Mouse (Mus musculus): ENCODE results near the gene Cct5. TPM values are rescaled to one million over a fixed set of nuclear protein-coding genes. Genes with fewer than 3 reads are reported as not detected.

Gene Cct5
- polyA plus RNA-seq, 1 experiment from 2014 or later, result 409 TPM

GRCm38 (mm10) chr15:31599834-31600233, 1.8 kb downstream of the Cct5 start:
- ATAC-seq (ENCODE audit: low read depth) (no peak), DNase-seq (no peak)
- 33% methylated on average over 4 of the region's 4 CpGs for WGBS (ENCODE audit: insufficient replicate concordance)
- Histone ChIP-seq H3K36me3 (peaks cover 38% of the 10 kb centered on the region), H3K9me3 (replicated peaks) (no peaks in the 10 kb centered on the region), H3K27ac (no peak overlapping the region), H3K4me3 (replicated peaks) (peak overlapping the region; percentile 90), H3K27me3 (no peaks in the 10 kb centered on the region), H3K9ac (peak overlapping the region; percentile 93), H3K4me1 (replicated peaks) (peaks cover 39% of the 10 kb centered on the region), H3K4me2 (peak overlapping the region; percentile 92)

GRCm38 (mm10) chr15:31595651-31596050, 6.0 kb downstream of the Cct5 start:
- Histone ChIP-seq H3K9me3 (replicated peaks) (no peaks in the 10 kb centered on the region), H3K4me2 (no peak overlapping the region), H3K9ac (no peak overlapping the region), H3K4me1 (replicated peaks) (peaks cover 25% of the 10 kb centered on the region), H3K4me3 (replicated peaks) (no peak overlapping the region), H3K27me3 (no peaks in the 10 kb centered on the region), H3K27ac (no peak overlapping the region), H3K36me3 (peaks cover 78% of the 10 kb centered on the region)
- DNase-seq (no peak), ATAC-seq (ENCODE audit: low read depth) (no peak)
- WGBS (ENCODE audit: insufficient replicate concordance), result 85% methylated on average over 7 of the region's 7 CpGs

- H3K9me3 ChIP-seq (replicated peaks), result no peaks in the 10 kb centered on the region
- H3K4me3 ChIP-seq (replicated peaks), result no peak overlapping the region
- WGBS (ENCODE audit: insufficient replicate concordance), result 89% methylated on average over 14 of the region's 14 CpGs
- H3K4me1 ChIP-seq (replicated peaks), result peaks cover 15% of the 10 kb centered on the region
- H3K9ac ChIP-seq, result no peak overlapping the region
- H3K36me3 ChIP-seq, result peaks cover 92% of the 10 kb centered on the region
- no peak for ATAC-seq (ENCODE audit: low read depth)
- DNase-seq, result no peak
- H3K4me2 ChIP-seq, result no peak overlapping the region
- H3K27ac ChIP-seq, result no peak overlapping the region
- H3K27me3 ChIP-seq, result no peaks in the 10 kb centered on the region
Measured at GRCm38 (mm10) chr15:31594260-31594659, 7.3 kb downstream of the Cct5 start.

- ATAC-seq (ENCODE audit: low read depth), result no peak
Measured at GRCm38 (mm10) chr15:31592531-31592930, 9.1 kb downstream of the Cct5 start.

GRCm38 (mm10) chr15:31590176-31590575, 11.4 kb downstream of the Cct5 start:
- H3K4me1 ChIP-seq (replicated peaks), result peaks cover 26% of the 10 kb centered on the region
- no peak overlapping the region for H3K9ac ChIP-seq
- ATAC-seq (ENCODE audit: low read depth), result no peak
- peaks cover 66% of the 10 kb centered on the region for H3K36me3 ChIP-seq
- no peaks in the 10 kb centered on the region for H3K9me3 ChIP-seq (replicated peaks)
- DNase-seq, result no peak
- H3K4me2 ChIP-seq, result no peak overlapping the region
- no peak overlapping the region for H3K4me3 ChIP-seq (replicated peaks)
- no peak overlapping the region for H3K27ac ChIP-seq
- WGBS (ENCODE audit: insufficient replicate concordance), result 81% methylated on average over 5 of the region's 5 CpGs
- H3K27me3 ChIP-seq, result no peaks in the 10 kb centered on the region

More at GRCm38 (mm10) chr15:31592531-31592930, 9.1 kb downstream of the Cct5 start:
- H3K4me1 ChIP-seq (replicated peaks), result peaks cover 7% of the 10 kb centered on the region; the same call in 1 of the 2 replicates
- DNase-seq, result no peak
- H3K9me3 ChIP-seq (replicated peaks), result no peaks in the 10 kb centered on the region
- no peak overlapping the region for H3K9ac ChIP-seq
- no peak overlapping the region for H3K27ac ChIP-seq
- no peak overlapping the region for H3K4me2 ChIP-seq
- peaks cover 90% of the 10 kb centered on the region for H3K36me3 ChIP-seq
- H3K27me3 ChIP-seq, result no peaks in the 10 kb centered on the region
- 86% methylated on average over 8 of the region's 8 CpGs for WGBS (ENCODE audit: insufficient replicate concordance)
- H3K4me3 ChIP-seq (replicated peaks), result no peak overlapping the region

- ATAC-seq (ENCODE audit: low read depth) (no peak), DNase-seq (no peak)
- H3K4me1 ChIP-seq (replicated peaks), result peaks cover 28% of the 10 kb centered on the region
- H3K4me3 ChIP-seq (replicated peaks), result no peak overlapping the region
- H3K9me3 ChIP-seq (replicated peaks), result no peaks in the 10 kb centered on the region
- no peak overlapping the region for H3K9ac ChIP-seq
- no peak overlapping the region for H3K27ac ChIP-seq
- H3K36me3 ChIP-seq, result peaks cover 56% of the 10 kb centered on the region
- 66% methylated on average over 8 of the region's 8 CpGs for WGBS (ENCODE audit: insufficient replicate concordance)
- H3K27me3 ChIP-seq, result no peaks in the 10 kb centered on the region
- H3K4me2 ChIP-seq, result no peak overlapping the region
Measured at GRCm38 (mm10) chr15:31588989-31589640, 12.5 kb downstream of the Cct5 start.

- H3K27me3 ChIP-seq, result no peaks in the 10 kb centered on the region
- H3K9me3 ChIP-seq (replicated peaks), result no peaks in the 10 kb centered on the region
- ATAC-seq (ENCODE audit: low read depth), result no peak
- no peak overlapping the region for H3K4me3 ChIP-seq (replicated peaks)
- no peak overlapping the region for H3K9ac ChIP-seq
- peaks cover 32% of the 10 kb centered on the region for H3K4me1 ChIP-seq (replicated peaks)
- DNase-seq, result no peak
- H3K27ac ChIP-seq, result no peak overlapping the region; the same call in 1 of the 2 replicates
- H3K36me3 ChIP-seq, result peaks cover 42% of the 10 kb centered on the region
- 46% methylated on average over 2 of the region's 2 CpGs for WGBS (ENCODE audit: insufficient replicate concordance)
- H3K4me2 ChIP-seq, result no peak overlapping the region
Measured at GRCm38 (mm10) chr15:31587789-31588188, 13.8 kb downstream of the Cct5 start.

- Histone ChIP-seq H3K9me3 (replicated peaks) (no peaks in the 10 kb centered on the region), H3K4me3 (replicated peaks) (no peak overlapping the region), H3K27me3 (no peaks in the 10 kb centered on the region), H3K4me2 (no peak overlapping the region), H3K4me1 (replicated peaks) (peaks cover 32% of the 10 kb centered on the region), H3K9ac (no peak overlapping the region), H3K27ac (no peak overlapping the region), H3K36me3 (peaks cover 30% of the 10 kb centered on the region)
- DNase-seq (peak; percentile 70), ATAC-seq (ENCODE audit: low read depth) (peak; percentile 74)
- WGBS (ENCODE audit: insufficient replicate concordance), result under 1% methylated on average over 4 of the region's 4 CpGs
Measured at GRCm38 (mm10) chr15:31586519-31586918, 15.1 kb downstream of the Cct5 start.

GRCm38 (mm10) chr15:31586088-31586487, 15.5 kb downstream of the Cct5 start:
- Histone ChIP-seq H3K9me3 (replicated peaks) (no peaks in the 10 kb centered on the region), H3K27ac (no peak overlapping the region), H3K4me3 (replicated peaks) (no peak overlapping the region), H3K4me2 (no peak overlapping the region), H3K36me3 (peaks cover 25% of the 10 kb centered on the region), H3K4me1 (replicated peaks) (peaks cover 32% of the 10 kb centered on the region), H3K27me3 (no peaks in the 10 kb centered on the region), H3K9ac (no peak overlapping the region)
- DNase-seq (no peak), ATAC-seq (ENCODE audit: low read depth) (no peak)
- 57% methylated on average over 5 of the region's 5 CpGs for WGBS (ENCODE audit: insufficient replicate concordance)

- Histone ChIP-seq H3K4me1 (replicated peaks) (peaks cover 32% of the 10 kb centered on the region), H3K27me3 (no peaks in the 10 kb centered on the region), H3K4me2 (no peak overlapping the region), H3K27ac (no peak overlapping the region), H3K36me3 (peaks cover 17% of the 10 kb centered on the region), H3K4me3 (replicated peaks) (no peak overlapping the region), H3K9me3 (replicated peaks) (no peaks in the 10 kb centered on the region), H3K9ac (no peak overlapping the region)
- 53% methylated on average over 7 of the region's 7 CpGs for WGBS (ENCODE audit: insufficient replicate concordance)
- no peak for DNase-seq
- no peak for ATAC-seq (ENCODE audit: low read depth)
Measured at GRCm38 (mm10) chr15:31585238-31585637, 16.4 kb downstream of the Cct5 start.

- no peak overlapping the region for H3K4me2 ChIP-seq
- H3K27me3 ChIP-seq, result no peaks in the 10 kb centered on the region
- H3K27ac ChIP-seq, result no peak overlapping the region
- no peak overlapping the region for H3K4me3 ChIP-seq (replicated peaks)
- ATAC-seq (ENCODE audit: low read depth) (no peak), DNase-seq (no peak)
- 73% methylated on average over 13 of the region's 13 CpGs for WGBS (ENCODE audit: insufficient replicate concordance)
- H3K36me3 ChIP-seq, result 0 out of 2 replicates have a peak, but pooled peaks cover 3% of the 10 kb centered on the region
- H3K4me1 ChIP-seq (replicated peaks), result peaks cover 25% of the 10 kb centered on the region
- H3K9me3 ChIP-seq (replicated peaks), result no peaks in the 10 kb centered on the region
- H3K9ac ChIP-seq, result no peak overlapping the region
Measured at GRCm38 (mm10) chr15:31583304-31584085, 18.1 kb downstream of the Cct5 start.
